In genomic region chr9:56610466-56610865, GRCm38 (mm10) we compare ENCODE assay signal across 21 mouse cellular contexts.
"Had no signal": no experiment of that assay in that cellular context is flagged by ENCODE, and none has a peak within 500 bp of the region (broad histone marks: within the 10 kb centered on the region; RNA-seq: fewer than 3 reads in every experiment).

No protein-coding gene starts in this region.

- H3K9me3 ChIP-seq: limb, embryonic 12.5 days; limb, embryonic 15.5 days; megakaryocyte, embryonic 14.5 days; midbrain, embryonic 12.5 days; neural tube, embryonic 12.5 days; stomach, embryonic 15.5 days had no signal

- DNase-seq: kidney, adult 2 months; kidney, postnatal 14 days; kidney, postnatal 4 days; liver, postnatal 0 days; lung, embryonic 14.5 days; lung, postnatal 36 days; retina, postnatal 1 day; right cerebral cortex, postnatal 25 days; spleen, adult 18-20 months; thymus, postnatal 25 days had no signal

- H3K9ac ChIP-seq: limb, embryonic 12.5 days; limb, embryonic 15.5 days; liver, embryonic 14.5 days; liver, postnatal 0 days; lung, embryonic 14.5 days; midbrain, embryonic 12.5 days; neural tube, embryonic 12.5 days; stomach, embryonic 15.5 days had no signal

- H3K4me2 ChIP-seq: limb, embryonic 12.5 days; limb, embryonic 15.5 days; liver, embryonic 11.5 days; lung, embryonic 14.5 days; midbrain, embryonic 12.5 days; neural tube, embryonic 12.5 days; stomach, embryonic 15.5 days had no signal

- ATAC-seq: intestine, postnatal 0 days; liver, postnatal 0 days; lung, postnatal 0 days; midbrain, embryonic 16.5 days had no signal

- H3K27ac ChIP-seq: limb, embryonic 12.5 days; limb, embryonic 15.5 days; liver, embryonic 14.5 days; neural tube, embryonic 12.5 days; stomach, embryonic 15.5 days had no signal

- H3K27me3 ChIP-seq: neural tube, embryonic 12.5 days; stomach, embryonic 15.5 days had no signal

- H3K36me3 ChIP-seq: limb, embryonic 12.5 days; limb, embryonic 15.5 days; midbrain, embryonic 12.5 days; neural tube, embryonic 12.5 days; stomach, embryonic 15.5 days had no signal

- H3K4me3 ChIP-seq: limb, embryonic 12.5 days; limb, embryonic 15.5 days; megakaryocyte, embryonic 14.5 days; midbrain, embryonic 12.5 days; neural tube, embryonic 12.5 days; stomach, embryonic 15.5 days had no signal
